Mouse (Mus musculus) NIH3T3 (cell line): ENCODE data around the gene Nmnat3.

ENCODE experiments used
- DNase-seq: peaks from one replicate; pipeline ENCODE4 v3.0.0-alpha.2; 2012; ENCODE audit warnings: low read depth

Gene Nmnat3

GRCm38 (mm10) chr9:98421903-98422302, 134.7 kb downstream of the Nmnat3 start:
- no peak for DNase-seq

- DNase-seq, result no peak
Observed at GRCm38 (mm10) chr9:98422656-98423055, 135.4 kb downstream of the Nmnat3 start, which contains the start of gene Rbp1. Gene Rbp1 (plus strand): TSS chr9:98422961.

- no peak for DNase-seq
Observed at GRCm38 (mm10) chr9:98423691-98424090, 136.5 kb downstream of the Nmnat3 start.

- peak; percentile 17 for DNase-seq
Observed at GRCm38 (mm10) chr9:98424291-98424690, 137.1 kb downstream of the Nmnat3 start.

DNA sequence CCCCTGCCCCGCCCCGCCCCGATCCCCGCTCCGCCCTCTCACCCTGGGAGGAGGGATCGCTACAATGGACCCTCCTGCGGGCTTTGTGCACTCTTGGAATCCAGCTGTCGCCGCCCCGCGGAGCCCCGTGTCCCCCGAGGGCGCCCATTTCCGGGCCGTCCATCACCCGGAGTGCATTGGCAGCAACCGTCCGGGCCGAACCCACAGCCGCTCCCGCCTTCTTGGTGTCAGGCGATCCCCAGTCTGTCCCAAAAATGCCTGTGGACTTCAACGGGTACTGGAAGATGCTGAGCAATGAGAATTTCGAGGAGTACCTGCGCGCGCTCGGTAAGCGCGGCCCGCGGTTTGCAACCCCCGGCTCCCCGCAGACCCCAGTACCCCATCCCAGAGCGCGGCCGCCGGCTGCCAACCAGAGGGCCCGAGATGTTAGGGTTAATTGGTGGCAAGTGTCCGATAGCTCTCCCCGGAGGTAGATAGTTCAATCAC, 137.5 kb downstream of the Nmnat3 start:
- peak; percentile 69 for DNase-seq

GRCm38 (mm10) chr9:98425351-98425880, 138.2 kb downstream of the Nmnat3 start:
- peak; percentile 38 for DNase-seq

GRCm38 (mm10) chr9:98427906-98428517, 140.8 kb downstream of the Nmnat3 start:
- no peak for DNase-seq

GRCm38 (mm10) chr9:98428783-98429182, 141.5 kb downstream of the Nmnat3 start:
- DNase-seq, result peak; percentile 56

- peak; percentile 20 for DNase-seq
Observed at GRCm38 (mm10) chr9:98429806-98430205, 142.6 kb downstream of the Nmnat3 start.

DNA sequence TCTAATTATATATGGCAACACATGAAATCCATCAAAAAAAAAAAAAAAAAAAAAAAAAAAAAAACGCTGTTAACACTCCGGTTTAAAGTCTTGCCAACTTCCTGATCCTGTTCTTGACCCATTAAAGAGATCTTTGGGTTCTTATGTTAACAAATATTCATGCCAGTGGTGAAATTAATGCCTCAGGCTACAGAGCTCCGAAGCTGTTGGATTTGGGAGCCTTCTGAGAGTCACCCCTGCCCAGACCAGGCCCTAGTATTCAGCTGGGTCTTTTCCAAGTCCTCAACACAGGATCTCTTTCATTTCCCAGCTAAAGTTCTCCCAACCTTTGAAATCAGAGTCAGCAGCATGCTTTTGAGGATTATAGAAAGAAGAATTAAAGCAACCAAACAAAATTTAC, 143.3 kb downstream of the Nmnat3 start:
- peak; percentile 51 for DNase-seq

GRCm38 (mm10) chr9:98433021-98433420, 145.8 kb downstream of the Nmnat3 start:
- no peak for DNase-seq

DNA sequence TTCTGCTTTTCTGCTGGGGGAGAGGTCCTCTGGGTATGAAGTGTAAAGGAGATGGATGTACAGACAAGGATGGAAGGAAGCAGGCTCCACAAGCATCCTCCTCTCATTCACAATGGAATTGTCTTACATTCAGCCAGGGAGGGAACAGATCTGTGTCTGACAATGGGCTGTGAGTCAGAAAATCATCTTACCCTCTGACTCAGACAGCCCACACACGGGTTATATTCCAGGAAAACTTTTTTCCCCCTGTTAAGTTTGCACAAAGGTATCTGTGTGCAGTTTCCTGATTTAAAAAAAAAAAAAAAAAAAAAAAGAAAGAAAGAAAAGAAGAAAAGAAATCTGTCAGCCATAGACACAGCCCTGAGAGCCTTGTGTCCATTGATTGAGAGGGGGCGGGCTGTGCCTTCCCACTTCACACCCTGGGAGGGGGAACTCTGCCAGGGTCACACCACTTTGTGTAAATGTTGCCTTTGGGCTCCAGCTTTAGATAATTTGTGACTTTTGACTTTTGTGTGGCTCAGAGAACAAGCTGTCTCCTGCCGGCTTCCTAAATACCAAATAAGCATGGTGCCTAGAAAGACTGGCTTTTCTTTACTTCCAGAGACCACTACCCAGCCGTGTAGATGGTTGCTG, 146.8 kb downstream of the Nmnat3 start:
- DNase-seq, result peak; percentile 61

GRCm38 (mm10) chr9:98437819-98438218, 150.6 kb downstream of the Nmnat3 start:
- no peak for DNase-seq

GRCm38 (mm10) chr9:98439091-98439490, 151.9 kb downstream of the Nmnat3 start:
- no peak for DNase-seq

DNA sequence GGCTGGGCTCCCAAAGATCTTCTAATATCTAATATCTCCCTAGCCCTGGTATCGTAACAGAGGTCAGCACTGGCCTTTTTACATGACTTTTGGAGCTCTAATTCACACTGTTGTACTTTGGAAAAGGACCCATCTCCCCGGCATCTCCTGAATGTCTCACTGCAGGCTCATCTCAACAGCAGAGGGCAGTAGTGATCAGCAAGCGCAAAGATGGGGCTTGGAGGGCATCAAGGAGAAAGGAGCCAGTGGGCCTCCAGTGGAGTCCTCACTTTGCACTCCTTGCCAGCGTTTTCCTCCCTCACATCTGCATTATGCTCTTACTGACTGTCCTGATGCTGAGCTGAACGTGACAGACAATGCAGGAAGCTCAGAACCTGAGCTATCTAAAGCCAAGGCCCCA, 155.4 kb downstream of the Nmnat3 start:
- peak; percentile 70 for DNase-seq

DNA sequence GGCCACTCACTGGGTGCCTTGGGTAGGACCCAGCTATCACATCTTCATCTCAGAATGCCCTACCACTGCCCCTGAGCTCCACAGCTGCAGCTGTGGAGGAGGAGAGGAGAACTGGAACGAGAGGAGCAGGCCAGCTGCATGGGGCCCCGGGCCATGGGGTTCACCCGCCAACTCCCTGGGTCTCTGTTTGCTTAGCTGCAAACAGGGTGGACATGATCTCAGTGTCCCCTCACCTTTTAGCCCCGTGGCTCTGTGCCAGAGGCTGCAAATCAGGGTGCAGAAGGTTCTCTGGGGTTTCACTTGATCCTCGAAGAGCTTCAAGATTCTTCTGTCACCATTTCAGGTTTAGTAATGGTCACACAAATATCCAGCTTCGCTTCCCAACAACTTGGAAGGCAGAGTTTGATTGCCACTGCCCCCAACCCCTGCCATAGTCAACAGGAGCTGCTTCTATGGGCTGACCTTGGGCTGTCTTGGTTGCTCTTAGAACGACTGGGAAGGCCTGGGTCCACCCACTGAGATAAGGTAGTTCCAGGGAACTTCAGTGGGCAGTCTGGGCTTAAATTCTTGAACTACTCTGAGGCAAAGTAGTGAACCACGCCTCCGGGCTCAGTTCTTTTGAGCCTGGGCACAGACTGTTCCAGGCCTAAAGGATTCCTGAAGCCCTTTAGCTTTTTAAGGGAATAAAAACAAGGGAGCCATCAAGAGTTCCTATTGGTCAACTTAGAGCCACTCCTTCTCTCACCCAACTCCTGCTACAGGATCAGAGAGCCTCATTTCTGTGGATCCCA, 158.3 kb downstream of the Nmnat3 start:
- DNase-seq, result no peak

- DNase-seq, result no peak
Observed at GRCm38 (mm10) chr9:98450976-98451375, 163.7 kb downstream of the Nmnat3 start.

DNA sequence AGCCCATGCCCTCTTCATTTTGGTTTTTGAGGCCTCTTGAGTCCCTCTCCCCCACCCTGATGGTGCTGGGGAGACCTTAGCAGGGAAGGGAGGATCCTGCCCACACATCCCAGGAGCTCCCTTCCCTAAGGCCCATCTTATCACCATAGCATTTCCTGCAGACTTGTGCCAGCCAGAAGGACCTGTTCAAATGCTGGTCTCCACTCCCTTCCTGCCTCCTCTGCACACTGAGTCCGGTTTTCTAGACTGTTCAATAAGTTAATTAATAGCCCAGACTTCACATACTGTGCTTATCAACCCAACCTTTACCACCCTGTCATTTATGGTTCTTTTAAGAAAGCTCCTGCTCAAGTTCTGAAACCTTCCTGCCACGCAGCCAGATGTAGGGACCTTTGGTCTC, 179.5 kb downstream of the Nmnat3 start:
- DNase-seq, result no peak
